Mouse (Mus musculus): ENCODE measurements at regions not wholly inside any gene's neighbourhood (a gene's known extent, or its start where the extent isn't known, plus 50 kb on each side); places are given as distances from the start of the nearest gene placed in this dataset.

DNA sequence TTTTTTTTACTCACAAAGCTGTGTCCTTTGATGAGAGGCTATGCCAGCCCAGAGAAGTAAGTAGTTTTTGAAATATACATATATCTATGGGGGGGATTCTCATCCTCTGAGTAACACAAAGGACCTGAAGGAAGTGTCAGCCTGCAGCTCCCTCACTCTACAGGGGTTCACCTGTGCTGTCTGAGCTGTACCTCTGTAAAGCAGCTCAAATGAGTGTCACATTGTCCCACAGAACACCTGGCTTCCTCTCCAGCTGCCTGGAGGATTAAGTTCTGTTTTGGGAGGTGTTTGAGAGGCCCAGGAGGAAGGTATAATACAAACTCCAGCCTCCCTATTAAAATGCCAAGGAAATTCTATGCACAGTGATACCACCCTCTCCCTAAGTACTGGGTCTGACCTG is 83.3 kb upstream of the Tbc1d5 start:
- DNase-seq (ENCODE audit: low spot score): no peak

- no peak for DNase-seq (ENCODE audit: low spot score)
Observed at GRCm38 (mm10) chr17:51258316-51258715, 79.2 kb upstream of the Tbc1d5 start.

GRCm38 (mm10) chr17:51248543-51248942 is 69.4 kb upstream of the Tbc1d5 start:
- no peak for DNase-seq (ENCODE audit: low spot score)

GRCm38 (mm10) chr17:51246038-51246437 is 66.9 kb upstream of the Tbc1d5 start:
- DNase-seq (ENCODE audit: low spot score): no peak

DNA sequence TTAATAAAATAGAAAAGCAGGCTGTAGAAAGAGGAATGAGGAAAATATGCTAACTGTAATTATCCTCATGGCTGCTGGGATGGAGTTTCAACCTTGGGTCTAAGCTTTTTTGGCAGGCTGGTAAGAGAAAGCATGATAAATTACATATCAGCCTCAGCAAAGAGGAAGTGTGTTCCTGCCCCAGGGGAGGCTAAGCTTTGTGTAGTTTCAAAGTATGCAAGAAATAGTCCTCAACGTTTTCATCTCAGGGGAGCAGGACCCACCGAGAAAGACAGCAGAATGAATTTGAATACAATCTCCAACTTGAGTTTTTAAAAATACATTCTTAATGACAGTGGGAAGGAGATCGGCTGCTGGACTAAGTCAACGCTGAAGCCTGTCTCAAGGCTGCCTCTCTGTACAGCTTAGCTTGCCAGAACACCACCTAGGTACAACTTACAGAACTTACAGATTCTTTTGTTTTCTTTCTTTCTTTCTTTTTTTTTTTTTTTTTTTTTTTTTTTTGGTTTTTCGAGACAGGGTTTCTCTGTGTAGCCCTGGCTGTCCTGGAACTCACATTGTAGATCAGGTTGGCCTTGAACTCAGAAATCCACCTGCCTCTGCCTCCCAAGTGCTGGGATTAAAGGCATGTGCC is 61.3 kb upstream of the Tbc1d5 start:
- DNase-seq (ENCODE audit: low spot score): no peak

- DNase-seq (ENCODE audit: low spot score): no peak
Observed at GRCm38 (mm10) chr17:51239465-51239864, 60.3 kb upstream of the Tbc1d5 start.

Measured in adipocyte (in vitro differentiated cells).